Mouse (Mus musculus): ENCODE measurements at regions not wholly inside any gene's neighbourhood (a gene's known extent, or its start where the extent isn't known, plus 50 kb on each side); places are given as distances from the start of the nearest gene placed in this dataset.

DNA sequence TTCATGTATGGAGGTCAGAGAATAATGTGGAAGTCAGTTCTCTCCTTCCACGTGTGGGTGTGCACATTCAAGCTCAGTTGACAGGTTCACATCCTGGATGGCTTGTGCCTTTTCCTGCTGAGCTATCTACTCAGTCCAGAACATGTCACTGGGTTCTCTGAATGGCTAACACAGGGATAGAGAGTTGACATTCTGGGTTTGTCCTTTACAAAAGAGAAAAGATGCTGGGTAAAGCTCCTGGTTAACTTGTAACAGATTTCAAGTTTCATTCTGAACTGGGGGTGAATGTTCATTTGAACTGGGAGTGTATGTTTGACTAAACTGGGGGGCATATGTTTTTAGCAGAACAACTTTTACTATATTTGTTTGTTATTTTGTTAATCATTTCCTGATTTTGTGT lies 133.0 kb downstream of the Tmem17 start:
- no peak for DNase-seq

- no peak for DNase-seq
Measured at GRCm38 (mm10) chr11:22646192-22646936, 134.5 kb downstream of the Tmem17 start.

DNA sequence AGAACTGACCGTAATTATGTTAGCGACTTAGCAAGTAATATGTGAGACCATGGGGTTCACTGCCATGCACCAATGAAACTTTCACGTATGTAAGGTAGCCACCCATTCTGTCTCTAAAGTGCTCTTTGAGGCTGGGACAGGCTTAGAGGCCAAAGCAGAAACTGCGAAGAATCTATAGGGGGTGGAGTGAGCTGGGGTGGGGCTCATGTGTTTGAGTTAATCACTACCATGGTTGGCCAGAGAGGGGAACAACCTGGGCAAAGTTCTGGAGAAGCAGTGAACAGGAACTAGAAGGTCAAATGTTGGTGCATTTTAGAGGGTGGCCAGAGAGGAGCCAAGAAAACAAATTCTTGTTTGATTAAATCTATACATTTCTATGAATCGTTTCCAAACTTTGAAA lies 136.4 kb downstream of the Tmem17 start:
- no peak for DNase-seq

- DNase-seq: no peak
Measured at GRCm38 (mm10) chr11:22650771-22651170, 138.9 kb downstream of the Tmem17 start.

DNA sequence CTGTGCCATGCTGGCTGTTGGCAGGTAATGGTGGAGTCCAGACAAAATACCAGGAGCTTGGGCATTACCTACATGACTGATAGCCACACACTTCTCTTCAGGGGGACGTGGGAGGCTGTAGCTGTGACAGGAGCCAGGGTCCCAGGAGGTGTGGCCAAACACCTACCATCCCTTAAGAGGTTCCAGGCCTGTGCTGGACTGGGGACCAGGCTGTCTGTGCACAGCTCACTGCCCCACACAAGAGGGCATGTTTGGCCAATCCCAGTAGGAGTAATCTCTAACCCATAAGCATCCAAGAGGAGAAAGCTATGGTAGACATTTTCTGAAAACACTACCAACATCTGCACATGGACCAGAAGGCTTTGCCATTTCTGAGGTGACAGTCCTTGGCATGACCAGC lies 139.4 kb downstream of the Tmem17 start:
- no peak for DNase-seq

DNA sequence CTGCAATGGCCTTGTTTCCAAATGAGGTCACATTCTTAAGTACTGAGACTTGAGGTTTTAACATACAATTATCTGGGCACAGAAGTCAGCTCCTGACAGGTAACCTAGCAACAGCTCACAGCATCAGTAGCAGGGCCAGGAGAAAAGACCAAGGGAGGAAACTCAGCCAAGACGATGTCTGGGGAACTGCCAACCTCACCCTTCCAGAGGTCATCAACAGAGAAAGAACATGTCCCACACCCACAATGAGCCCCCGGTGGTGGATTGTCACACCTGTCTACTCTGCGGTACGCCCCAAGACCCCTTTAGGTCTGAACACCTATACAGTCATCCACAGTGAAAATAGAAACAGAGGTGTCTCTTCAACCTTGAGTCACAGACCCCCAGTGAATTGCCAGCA lies 140.0 kb downstream of the Tmem17 start:
- no peak for DNase-seq

DNA sequence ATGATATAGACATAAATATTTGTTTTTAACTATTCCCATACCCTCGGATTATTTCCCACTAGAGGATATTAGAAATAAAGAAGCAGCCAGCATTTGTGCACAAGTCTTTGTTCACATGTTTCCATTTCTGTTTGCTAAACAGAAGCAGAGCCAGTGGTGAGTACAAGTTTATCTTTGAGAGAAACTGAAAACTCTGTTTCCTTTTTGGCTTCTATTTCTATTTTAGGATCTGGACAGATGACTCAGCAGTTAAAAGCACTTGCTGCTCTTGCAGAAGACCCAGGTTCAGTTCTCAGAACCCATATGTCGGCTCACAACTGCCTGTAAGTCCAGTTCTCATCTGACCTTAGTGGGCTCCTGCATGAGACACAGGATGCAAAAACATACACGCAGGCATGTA lies 141.0 kb downstream of the Tmem17 start:
- DNase-seq: no peak

DNA sequence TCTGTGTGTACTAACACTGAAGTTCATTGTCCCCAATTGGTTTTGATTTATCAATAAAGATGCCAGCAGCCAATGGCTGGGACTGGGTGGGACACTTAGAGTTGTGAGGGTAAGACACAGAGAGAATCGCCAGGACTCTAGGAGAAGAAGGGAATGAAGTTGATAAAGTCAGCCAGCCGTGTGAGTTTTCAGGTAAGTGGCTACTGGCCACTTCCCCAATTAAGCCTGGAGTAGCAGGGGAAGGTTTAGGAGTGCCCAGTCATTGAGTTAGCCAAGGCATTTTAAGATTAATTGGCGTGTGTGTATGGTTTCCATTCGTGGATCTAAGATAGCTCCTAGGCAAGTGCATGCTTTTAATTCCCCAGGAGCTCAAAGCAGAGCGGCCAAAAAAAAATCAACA lies 141.5 kb downstream of the Tmem17 start:
- DNase-seq: no peak

DNA sequence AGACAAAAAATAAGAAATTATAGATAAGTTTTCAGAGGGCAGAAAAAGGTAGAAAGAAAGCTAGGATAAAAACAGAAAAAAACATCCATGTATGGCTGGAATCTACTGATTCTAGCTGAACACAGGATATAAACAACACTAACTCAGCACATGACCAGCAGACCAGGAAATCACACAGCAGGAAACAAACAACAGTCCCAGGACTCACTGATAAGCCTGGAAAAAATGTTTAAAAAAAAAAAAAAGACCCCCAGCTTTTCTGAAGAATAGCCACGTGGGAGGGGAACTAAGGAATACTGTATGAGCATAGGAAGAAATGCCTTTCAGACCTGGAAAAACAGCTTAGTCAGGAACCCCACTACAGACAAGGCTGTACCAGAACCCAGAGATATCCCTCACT lies 145.7 kb downstream of the Tmem17 start:
- DNase-seq: no peak

DNA sequence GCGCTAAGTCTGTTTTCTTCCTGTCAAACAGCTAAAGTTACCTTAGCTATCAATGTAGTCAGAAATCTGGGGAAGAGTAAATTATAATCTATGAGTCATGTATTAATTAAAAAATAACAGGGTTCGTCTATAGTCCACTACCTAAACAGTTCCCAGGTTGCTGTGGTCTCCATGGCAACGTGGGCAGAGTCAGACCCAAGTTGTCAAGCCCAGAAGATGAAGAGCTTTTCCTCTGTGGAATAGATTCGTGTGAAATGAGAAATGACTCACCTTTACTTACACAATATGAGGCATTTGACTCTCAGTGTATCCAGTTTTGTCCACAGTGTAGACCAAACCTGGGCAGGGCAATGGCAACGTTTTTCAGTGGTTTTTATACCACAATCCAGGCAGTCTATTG lies 149.2 kb downstream of the Tmem17 start:
- no peak for DNase-seq

- DNase-seq: no peak
Measured at GRCm38 (mm10) chr11:22661713-22662551, 150.0 kb downstream of the Tmem17 start.

DNA sequence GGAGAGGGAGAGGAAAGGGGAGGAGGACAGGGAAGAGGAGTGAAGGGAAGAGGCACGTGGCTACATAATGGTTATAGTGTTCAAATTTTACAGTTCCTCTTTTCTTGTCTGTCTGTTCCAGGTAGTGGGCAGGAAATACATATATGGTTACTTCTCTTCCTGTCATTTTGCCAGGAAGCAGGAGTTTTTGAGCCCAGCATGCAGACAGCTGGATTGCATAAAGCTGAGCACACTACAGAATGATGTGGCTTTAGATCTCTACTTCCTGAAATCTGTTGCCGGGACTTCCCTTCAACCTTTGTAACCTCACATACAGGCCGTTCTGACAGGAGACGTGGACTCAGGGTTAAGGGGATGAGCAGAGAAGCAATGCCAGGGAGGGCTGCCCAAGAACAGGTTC lies 154.1 kb downstream of the Tmem17 start:
- no peak for DNase-seq

DNA sequence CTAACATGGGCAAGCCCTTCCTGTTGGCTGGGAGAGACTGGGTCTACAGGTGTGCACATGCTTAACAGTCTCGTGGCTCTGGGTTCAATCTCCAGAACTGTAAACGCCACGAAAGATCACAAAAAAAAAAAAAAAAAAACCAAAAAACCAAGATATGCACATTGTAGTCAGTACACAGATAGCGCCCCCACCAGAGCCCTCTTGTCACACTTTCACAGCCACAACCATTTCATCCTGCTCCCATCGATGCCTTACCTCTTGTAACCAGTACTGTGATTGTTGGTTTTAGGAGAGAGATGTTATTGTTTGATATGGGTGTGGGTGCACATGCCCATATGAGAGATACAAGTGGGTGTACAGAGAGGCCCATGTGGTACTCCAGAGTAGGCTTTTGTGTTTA lies 154.5 kb downstream of the Tmem17 start:
- DNase-seq: no peak

DNA sequence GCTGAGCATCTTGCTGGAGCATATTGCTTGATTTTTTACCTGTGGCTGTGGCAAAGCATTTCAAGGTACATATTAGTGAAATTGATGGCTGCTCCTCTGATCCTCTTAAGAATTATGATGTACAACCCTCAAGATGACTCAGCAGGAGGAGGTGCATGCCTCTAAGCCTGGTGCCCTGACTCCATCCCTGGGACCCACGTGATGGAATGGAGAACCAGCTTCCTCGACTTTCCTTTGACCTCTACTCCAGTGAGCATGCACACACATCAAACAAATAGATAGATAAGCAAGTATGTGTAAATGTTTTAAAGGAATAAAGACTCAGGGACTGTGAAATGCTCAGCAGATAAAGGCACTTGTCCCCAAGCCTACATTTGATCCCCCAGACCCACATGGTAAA lies 156.3 kb downstream of the Tmem17 start:
- no peak for DNase-seq

DNA sequence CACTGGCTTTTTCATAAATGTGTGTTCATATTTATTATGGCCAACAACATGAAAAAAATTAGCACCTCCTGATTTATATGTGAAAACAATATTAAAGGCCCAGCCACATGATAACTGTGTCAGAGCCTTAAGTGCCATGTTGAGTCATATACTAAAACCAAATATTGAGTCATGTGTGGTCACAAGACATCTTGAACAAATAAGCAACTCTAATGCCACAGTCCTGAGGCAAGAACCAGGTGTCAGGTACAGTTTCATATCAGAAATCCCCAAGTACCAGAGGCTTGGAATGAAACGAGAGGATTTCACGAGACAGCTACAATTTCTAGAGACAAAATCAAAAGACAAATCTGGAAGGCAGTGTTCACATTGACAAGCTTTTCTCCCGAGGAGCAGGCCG lies 157.4 kb downstream of the Tmem17 start:
- DNase-seq: no peak

DNA sequence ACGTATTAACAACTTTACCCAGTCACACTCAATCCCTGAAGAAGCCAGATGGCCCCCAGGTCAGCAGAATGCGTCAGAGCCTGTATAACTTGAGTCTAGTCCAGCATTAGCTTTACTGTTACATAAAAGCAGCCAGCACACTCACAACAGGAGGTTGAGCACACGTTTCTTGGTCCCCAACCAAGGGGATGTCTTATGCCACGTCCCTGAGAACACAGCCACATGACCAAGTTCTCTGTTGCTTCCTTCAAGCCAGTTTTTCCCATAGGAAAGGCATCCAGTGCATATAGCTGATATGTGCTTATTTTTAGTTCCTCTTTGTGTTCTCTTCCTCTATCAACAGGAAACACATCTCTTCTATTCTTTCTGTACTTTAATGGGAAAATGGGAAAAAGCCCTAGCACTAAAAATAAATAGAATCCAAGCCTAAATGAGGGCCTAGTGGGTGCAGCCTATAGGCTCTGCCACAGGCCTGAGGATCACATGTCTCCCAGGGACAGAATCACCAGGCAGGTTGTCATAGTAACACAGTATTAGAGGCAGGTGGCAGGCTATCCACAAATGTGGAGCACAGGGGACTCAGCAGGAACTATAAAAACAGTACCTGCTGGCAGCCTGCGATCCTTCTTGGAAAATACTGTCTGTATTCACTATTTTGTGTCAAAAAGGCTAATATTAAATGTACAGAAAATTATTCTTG lies 160.1 kb downstream of the Tmem17 start:
- no peak for DNase-seq

- DNase-seq: no peak
Measured at GRCm38 (mm10) chr11:22675047-22675446, 163.2 kb downstream of the Tmem17 start.

DNA sequence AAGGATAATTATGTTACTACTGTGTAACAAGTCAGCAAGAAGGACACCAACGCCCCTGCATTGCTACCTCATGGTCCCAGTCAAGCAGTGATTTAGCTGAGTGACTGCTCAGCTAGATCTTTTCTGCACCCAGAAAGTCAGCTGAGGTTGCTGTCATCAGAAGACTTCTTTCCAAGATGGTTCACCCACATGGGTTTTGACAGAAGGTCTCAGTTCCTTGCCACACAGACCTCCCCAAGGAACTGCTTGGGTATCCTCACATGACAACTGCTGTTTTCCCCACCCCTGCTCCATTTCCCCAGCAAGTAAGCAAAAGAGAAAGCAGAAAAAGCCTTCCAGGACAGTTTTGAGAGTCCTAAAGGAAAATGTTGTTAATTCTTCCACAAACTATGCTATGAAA lies 163.9 kb downstream of the Tmem17 start:
- DNase-seq: no peak

DNA sequence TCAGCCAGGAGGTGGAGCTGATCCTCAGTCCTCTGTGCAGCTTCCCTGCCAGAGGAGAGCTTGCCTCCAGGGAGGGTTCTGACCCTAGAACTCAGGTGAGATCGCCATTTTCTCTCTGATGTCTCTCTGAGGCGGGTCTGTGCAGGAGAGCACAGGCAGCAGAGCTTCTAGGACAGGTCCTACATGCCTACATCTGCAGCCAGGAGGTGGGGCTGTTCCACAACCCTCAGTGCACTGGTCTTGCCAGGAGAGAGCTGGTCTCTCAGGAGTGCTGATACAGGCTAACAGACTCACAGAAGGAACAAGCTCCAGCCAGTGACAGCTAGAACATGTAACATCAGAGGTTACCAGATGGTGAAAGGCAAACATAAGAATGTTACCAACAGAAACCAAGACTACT lies 165.4 kb downstream of the Tmem17 start:
- peak; percentile 42 for DNase-seq

GRCm38 (mm10) chr11:22684576-22684975 lies 172.7 kb downstream of the Tmem17 start:
- DNase-seq: no peak

GRCm38 (mm10) chr11:22690829-22691228 lies 169.9 kb downstream of the B3gnt2 start:
- DNase-seq: no peak

GRCm38 (mm10) chr11:22692281-22692857 lies 168.4 kb downstream of the B3gnt2 start:
- DNase-seq: no peak

DNA sequence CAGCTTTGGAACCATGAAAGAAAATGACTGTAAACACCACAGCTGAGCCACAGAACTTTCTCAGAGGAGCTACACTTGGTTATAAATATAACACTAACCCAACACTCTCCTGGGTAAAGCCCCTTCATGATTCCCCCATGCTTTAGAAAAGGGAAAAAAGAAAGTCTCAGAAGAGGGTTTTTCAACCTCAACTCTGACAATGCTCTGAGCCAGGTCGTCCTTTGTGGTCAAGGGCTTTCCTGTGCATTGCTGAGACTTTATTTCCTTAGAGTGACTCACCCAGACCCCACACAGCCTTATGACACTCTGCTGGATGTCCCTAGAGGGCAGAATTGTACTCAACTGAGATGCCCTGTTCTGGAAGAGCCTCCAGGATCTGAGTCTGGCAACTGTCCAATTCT lies 167.8 kb downstream of the B3gnt2 start:
- no peak for DNase-seq

Measured in liver (tissue).